Mouse (Mus musculus): ENCODE data around the gene Olfr1291-ps1.

DNA sequence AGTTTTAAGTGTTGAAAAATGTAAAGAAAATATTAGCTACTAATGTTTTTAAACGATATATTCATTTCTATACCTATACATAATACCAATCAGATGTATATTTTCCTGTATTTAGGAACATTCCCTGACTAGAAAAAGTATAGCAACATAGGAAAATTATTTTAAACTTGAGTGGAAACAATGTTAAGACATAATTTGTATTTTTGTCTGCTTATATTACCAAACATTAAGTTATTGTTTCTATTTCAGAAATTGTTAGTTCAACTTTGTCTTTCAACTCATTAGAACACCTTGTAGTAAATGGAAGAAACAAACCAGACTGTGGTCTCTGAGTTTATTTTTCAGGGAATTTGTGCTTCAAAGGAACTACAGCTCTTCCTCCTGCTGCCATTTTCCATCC, 48.1 kb upstream of the Olfr1291-ps1 start, which contains the start of gene Olfr1287:
- no peak for TF ChIP-seq CTCF (IDR thresholded peaks at IDR 0.05; ENCODE audit: borderline replicate concordance, insufficient read depth, low read depth, low read length)
- no peak for TF ChIP-seq POLR2A (IDR thresholded peaks at IDR 0.05; ENCODE audit: borderline replicate concordance, insufficient read depth, low read length)
